Mouse (Mus musculus) forebrain, embryonic 14.5 days (tissue): Measurements from ENCODE around the gene Nfkbie. TPM values are rescaled to one million over a fixed set of nuclear protein-coding genes. Genes with fewer than 3 reads are reported as not detected.

ENCODE experiments used
- ATAC-seq: fragments of 200-750 bp; cut with Nextera tagmentation; 2 replicates; pipeline ENCODE4 v1.8.0; 2017; ENCODE audit warnings: mild to moderate bottlenecking, moderate library complexity
- DNase-seq: peaks from one replicate; pipeline ENCODE4 v3.0.0-alpha.2; 2015; ENCODE audit warnings: low spot score
- H3K27ac ChIP-seq: fragments of 300-500 bp; sonication (generic); 2 replicates; pipeline ENCODE4 v1.5.1; 2014; ENCODE audit warnings: low read depth, mild to moderate bottlenecking, control low read depth, low read length, moderate library complexity
- H3K27me3 ChIP-seq: fragments of 300-500 bp; sonication (generic); replicated peaks from 2 replicates; pipeline ENCODE4 v1.6.1; 2014; ENCODE audit warnings: low read length, control low read depth, mixed read lengths; ENCODE audit not compliant: control insufficient read depth, insufficient read depth
- H3K36me3 ChIP-seq: fragments of 300-500 bp; sonication (generic); 2 replicates; pipeline ENCODE4 v1.6.1; 2014; ENCODE audit warnings: low read length, control low read depth; ENCODE audit not compliant: control insufficient read depth, insufficient read depth
- H3K4me1 ChIP-seq: fragments of 300-500 bp; sonication (generic); 2 replicates; pipeline ENCODE4 v1.6.1; 2014; ENCODE audit warnings: antibody characterized with exemption, low read length, control low read depth; ENCODE audit not compliant: control insufficient read depth, insufficient read depth
- H3K4me2 ChIP-seq: fragments of 300-500 bp; sonication (generic); 2 replicates; pipeline ENCODE4 v1.6.1; 2014; ENCODE audit warnings: mild to moderate bottlenecking, control low read depth, low read length
- H3K4me3 ChIP-seq: fragments of 300-500 bp; sonication (generic); 2 replicates; pipeline ENCODE4 v1.5.1; 2014; ENCODE audit warnings: low read depth, low read length, control low read depth
- H3K9ac ChIP-seq: fragments of 300-500 bp; sonication (generic); 2 replicates; pipeline ENCODE4 v1.6.1; 2014; ENCODE audit warnings: mild to moderate bottlenecking, low read length, control low read depth, moderate library complexity
- H3K9me3 ChIP-seq: fragments of 300-500 bp; sonication (generic); replicated peaks from 2 replicates; pipeline ENCODE4 v1.6.1; 2016; ENCODE audit warnings: low read length, control low read depth, mixed read lengths; ENCODE audit not compliant: control insufficient read depth
- WGBS: fragments of 180-500 bp; shearing (Covaris S2); extraction: QIAGEN DNeasy Blood & Tissue Kit; methylation state at CpG from one replicate; pipeline ENCODE4 v1.1.7; 2014; 5-methylcytosine and 5-hydroxymethylcytosine counted together
- polyA plus RNA-seq: library from polyadenylated mRNA; unstranded; fragments of >200 nt; fragmentation: Nextera tagmentation; extraction: Ambion mirVana; gene quantifications from 2 replicates; pipeline ENCODE4 v1.2.1, GENCODE M21; 2014

Nfkbie gene
- polyA plus RNA-seq, 1 experiment from 2014 or later, result 4.1 TPM

DNA sequence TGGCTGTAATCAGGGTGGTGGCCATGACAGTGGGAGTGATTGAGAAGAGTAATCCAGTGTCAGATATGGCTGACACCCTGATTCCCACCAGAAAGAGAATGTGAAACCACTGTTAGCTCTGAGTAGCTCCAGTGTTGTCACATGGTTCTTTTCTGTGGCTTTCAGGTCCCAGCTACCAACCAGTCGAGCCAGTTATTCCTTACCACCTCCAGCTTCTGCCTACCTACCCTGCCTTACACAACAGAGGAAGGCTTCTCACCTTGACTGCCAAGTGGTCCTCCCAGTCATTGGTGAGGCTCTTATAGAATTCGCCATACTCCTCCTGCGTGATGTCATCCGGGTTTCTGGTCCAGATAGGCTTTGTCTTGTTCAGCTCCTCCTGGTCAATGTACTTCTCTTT lies 14.5 kb downstream of the Nfkbie start:
- H3K4me2 ChIP-seq, result no peak overlapping the region
- WGBS, result 87% methylated on average over 4 of the region's 4 CpGs
- H3K36me3 ChIP-seq, result peaks cover 67% of the 10 kb centered on the region
- H3K9ac ChIP-seq, result no peak overlapping the region
- DNase-seq, result no peak
- H3K27me3 ChIP-seq, result no peaks in the 10 kb centered on the region
- no peak overlapping the region for H3K27ac ChIP-seq
- peaks cover 9% of the 10 kb centered on the region for H3K4me1 ChIP-seq
- H3K4me3 ChIP-seq, result no peak overlapping the region
- no peak for ATAC-seq
- no peaks in the 10 kb centered on the region for H3K9me3 ChIP-seq

- Histone ChIP-seq H3K36me3 (peaks cover 43% of the 10 kb centered on the region), H3K4me1 (peaks cover 6% of the 10 kb centered on the region), H3K27me3 (no peaks in the 10 kb centered on the region), H3K4me3 (peak overlapping the region; percentile 99), H3K9me3 (no peaks in the 10 kb centered on the region), H3K4me2 (peak overlapping the region; percentile 95), H3K27ac (peak overlapping the region; percentile 98), H3K9ac (peak overlapping the region; percentile 99)
- 1% methylated on average over 49 of the region's 57 CpGs for WGBS
- peak; percentile 57 for ATAC-seq
- DNase-seq, result peak; percentile 90
Measured at GRCm38 (mm10) chr17:45572103-45573086, 16.9 kb downstream of the Nfkbie start.

DNA sequence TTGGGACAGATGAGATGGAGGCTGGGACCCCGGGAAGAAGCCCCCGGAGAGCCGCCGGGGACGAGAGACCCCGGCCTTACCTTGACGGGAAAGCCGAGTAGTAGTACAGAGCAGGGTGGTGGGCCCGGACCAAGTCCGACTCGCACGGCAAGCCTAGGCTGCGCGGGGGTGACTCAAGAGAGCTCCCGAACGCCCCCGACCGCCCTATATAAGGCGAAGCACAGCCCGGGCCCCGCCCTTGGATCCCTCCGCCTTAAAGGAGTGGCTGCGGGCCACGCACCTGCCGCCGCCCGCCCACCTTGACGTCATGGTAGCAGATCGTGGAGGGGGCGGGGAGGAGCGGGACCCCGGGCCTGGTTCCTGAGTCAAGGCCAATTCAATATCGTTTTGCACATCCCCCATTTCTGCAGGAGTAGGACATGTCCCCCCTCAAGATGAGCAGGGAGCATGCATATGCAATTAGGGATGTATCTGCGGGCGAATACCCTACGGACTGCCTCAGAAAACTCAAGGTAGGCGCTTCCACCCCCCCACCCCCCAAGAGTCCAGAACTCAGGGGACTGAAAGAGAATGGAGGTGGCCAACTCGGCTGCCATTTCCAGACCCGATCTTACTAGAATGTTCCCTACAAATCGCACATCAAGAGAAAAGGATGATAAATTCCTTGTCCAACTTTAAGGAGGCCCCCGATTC lies 17.7 kb downstream of the Nfkbie start, which contains the start of gene Hsp90ab1:
TSS of gene Hsp90ab1 (minus strand) at position 185 of the 693 bp plus-strand sequence.
- Histone ChIP-seq H3K27ac (peak within 1 kb of the TSS; percentile 98), H3K27me3 (no peaks in the 10 kb centered on the region), H3K9ac (peak within 1 kb of the TSS; percentile 99), H3K4me2 (peak within 1 kb of the TSS; percentile 95), H3K4me1 (peaks cover 6% of the 10 kb centered on the region), H3K36me3 (peaks cover 35% of the 10 kb centered on the region), H3K9me3 (no peaks in the 10 kb centered on the region), H3K4me3 (peak within 1 kb of the TSS; percentile 99)
- ATAC-seq (peak; percentile 81), DNase-seq (peak; percentile 99)
- WGBS, result under 1% methylated on average over 41 of the region's 41 CpGs

DNA sequence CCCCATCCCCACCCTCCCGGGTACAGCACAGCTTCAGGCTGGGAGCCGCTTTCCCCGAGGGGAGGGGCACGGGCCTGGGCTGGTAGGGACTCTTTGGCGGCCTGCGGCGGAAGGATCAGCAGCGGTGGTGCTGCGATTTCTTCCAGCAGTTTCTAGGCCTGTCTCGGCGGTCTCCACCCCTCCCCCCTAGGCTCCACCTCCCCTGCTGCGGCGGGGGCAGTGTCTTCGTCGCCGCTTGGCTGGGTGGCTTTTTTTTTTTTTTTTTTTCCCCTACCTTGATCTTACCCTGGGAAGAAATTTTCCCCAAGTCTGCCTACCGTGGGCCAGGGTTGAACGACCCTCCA lies 18.2 kb downstream of the Nfkbie start:
- peaks cover 30% of the 10 kb centered on the region for H3K36me3 ChIP-seq
- H3K4me2 ChIP-seq, result peak overlapping the region; percentile 95
- H3K4me3 ChIP-seq, result peak overlapping the region; percentile 99
- DNase-seq (peak; percentile 96), ATAC-seq (peak; percentile 65)
- WGBS, result under 1% methylated on average over 17 of the region's 18 CpGs
- no peaks in the 10 kb centered on the region for H3K27me3 ChIP-seq
- peak overlapping the region; percentile 98 for H3K27ac ChIP-seq
- H3K9ac ChIP-seq, result peak overlapping the region; percentile 99
- no peaks in the 10 kb centered on the region for H3K9me3 ChIP-seq
- H3K4me1 ChIP-seq, result peaks cover 6% of the 10 kb centered on the region

GRCm38 (mm10) chr17:45574129-45574761 lies 18.7 kb downstream of the Nfkbie start:
- Histone ChIP-seq H3K9me3 (no peaks in the 10 kb centered on the region), H3K36me3 (peaks cover 25% of the 10 kb centered on the region), H3K4me3 (peak overlapping the region; percentile 99), H3K27me3 (no peaks in the 10 kb centered on the region), H3K4me2 (peak overlapping the region; percentile 95), H3K4me1 (peaks cover 6% of the 10 kb centered on the region), H3K27ac (peak overlapping the region; percentile 98), H3K9ac (peak overlapping the region; percentile 99)
- under 1% methylated on average over 17 of the region's 17 CpGs for WGBS
- DNase-seq (peak; percentile 88), ATAC-seq (peak; percentile 60)

DNA sequence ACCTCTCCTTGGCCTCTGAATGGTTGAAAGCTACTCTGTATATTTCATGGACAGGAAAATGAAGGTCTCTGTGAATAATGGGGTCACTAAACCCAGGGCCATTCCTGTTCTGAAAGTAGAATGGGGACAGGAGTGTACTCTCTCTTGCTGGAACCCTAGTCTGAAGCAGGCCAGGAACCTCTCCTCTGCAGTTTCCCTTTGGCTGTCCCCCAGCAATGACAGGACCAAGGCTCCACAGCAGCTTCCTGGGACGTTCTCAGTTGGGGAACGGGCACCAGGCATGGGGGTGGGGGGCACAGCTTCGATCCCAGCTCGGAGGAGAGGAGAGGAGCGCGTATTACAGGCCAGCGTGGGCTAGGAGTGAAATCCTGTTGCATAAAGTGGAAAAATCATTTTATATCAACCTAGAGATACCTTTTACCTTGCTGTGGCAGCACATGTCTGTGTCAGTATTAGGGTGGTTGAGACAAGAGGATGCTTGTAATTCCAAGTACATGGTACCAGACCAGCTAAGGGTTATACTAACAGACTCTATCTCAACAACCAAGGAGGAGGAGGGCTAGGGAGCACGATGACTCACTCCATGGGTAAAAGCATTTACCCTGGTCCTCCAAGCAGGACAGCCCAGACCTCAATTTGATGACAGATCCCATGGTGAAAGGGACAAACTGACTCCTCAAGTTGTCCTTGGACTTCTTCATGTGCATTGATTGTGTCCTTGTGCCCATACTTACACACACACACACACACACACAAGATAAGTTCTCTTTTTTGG lies 19.8 kb downstream of the Nfkbie start:
- ATAC-seq (no peak), DNase-seq (no peak)
- H3K27ac ChIP-seq, result peak overlapping the region; percentile 98
- H3K4me1 ChIP-seq, result peaks cover 6% of the 10 kb centered on the region
- no peaks in the 10 kb centered on the region for H3K9me3 ChIP-seq
- H3K4me3 ChIP-seq, result no peak overlapping the region
- peak overlapping the region; percentile 99; the same call in 1 of the 2 replicates for H3K9ac ChIP-seq
- H3K27me3 ChIP-seq, result no peaks in the 10 kb centered on the region
- peaks cover 14% of the 10 kb centered on the region for H3K36me3 ChIP-seq
- 88% methylated on average over 8 of the region's 8 CpGs for WGBS
- no peak overlapping the region for H3K4me2 ChIP-seq

GRCm38 (mm10) chr17:45578242-45578641 lies 22.7 kb downstream of the Nfkbie start:
- 44% methylated on average over 5 of the region's 5 CpGs for WGBS
- no peaks in the 10 kb centered on the region for H3K9me3 ChIP-seq
- DNase-seq (no peak), ATAC-seq (no peak)
- no peak overlapping the region for H3K27ac ChIP-seq
- no peak overlapping the region for H3K9ac ChIP-seq
- H3K27me3 ChIP-seq, result no peaks in the 10 kb centered on the region
- no peak overlapping the region for H3K4me3 ChIP-seq
- H3K4me2 ChIP-seq, result no peak overlapping the region
- peaks cover 6% of the 10 kb centered on the region for H3K4me1 ChIP-seq
- H3K36me3 ChIP-seq, result no peaks in the 10 kb centered on the region

- Histone ChIP-seq H3K9ac (no peak overlapping the region), H3K4me2 (no peak overlapping the region), H3K4me1 (peaks cover 6% of the 10 kb centered on the region), H3K36me3 (no peaks in the 10 kb centered on the region), H3K9me3 (no peaks in the 10 kb centered on the region), H3K27me3 (no peaks in the 10 kb centered on the region), H3K27ac (no peak overlapping the region), H3K4me3 (no peak overlapping the region)
- WGBS, result 65% methylated on average over 7 of the region's 7 CpGs
- DNase-seq (no peak), ATAC-seq (no peak)
Measured at GRCm38 (mm10) chr17:45578843-45579242, 23.3 kb downstream of the Nfkbie start.
